Mouse (Mus musculus) cerebellum, postnatal 25 days (tissue): ENCODE data around the gene Musk.

ENCODE experiments used
- DNase-seq, 2 experiments: peaks; one replicate each; pipeline ENCODE4 v3.0.0; 2021; ENCODE audit warnings: mixed read lengths in 2 of 2

Musk gene

DNA sequence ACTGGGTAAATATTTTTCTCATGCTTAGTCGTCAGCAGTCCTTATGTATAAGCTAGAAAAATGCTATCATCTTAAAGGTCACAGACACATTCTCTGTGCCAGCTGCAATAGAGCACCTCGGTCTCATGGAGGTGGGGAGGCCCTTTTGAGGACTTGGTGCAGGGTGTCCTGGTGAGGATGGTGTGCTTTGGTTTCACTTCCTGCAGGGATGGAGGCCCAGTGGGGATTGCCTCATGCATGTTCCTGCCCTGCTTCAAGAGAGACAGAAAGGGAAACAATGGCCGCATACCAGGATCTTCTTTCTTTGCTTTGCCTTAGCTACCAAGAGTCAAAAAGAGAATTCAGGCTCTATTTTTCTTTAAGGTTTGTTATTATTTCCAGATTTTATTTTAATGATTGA lies 31.8 kb downstream of the Musk start:
- DNase-seq = no peak

DNA sequence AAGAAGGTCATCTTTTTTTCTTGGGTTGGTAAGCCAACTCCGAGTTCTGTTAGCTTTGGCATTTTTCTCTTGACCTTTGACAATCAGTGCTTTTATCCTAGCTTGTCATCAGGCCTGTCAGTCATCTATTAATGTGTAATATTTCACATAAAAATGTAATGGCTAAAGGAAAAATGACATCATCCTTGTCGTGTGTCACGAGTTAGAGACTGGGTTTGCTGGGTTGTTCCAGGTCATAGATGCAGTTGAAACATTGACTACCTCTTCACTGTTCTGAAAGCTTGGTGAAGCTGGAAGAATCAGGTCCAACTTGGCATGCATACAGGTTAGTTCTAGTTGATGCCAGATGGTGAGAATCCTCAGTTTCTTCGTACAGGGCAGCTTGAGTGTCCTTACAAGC lies 34.5 kb downstream of the Musk start:
- no peak for DNase-seq

DNA sequence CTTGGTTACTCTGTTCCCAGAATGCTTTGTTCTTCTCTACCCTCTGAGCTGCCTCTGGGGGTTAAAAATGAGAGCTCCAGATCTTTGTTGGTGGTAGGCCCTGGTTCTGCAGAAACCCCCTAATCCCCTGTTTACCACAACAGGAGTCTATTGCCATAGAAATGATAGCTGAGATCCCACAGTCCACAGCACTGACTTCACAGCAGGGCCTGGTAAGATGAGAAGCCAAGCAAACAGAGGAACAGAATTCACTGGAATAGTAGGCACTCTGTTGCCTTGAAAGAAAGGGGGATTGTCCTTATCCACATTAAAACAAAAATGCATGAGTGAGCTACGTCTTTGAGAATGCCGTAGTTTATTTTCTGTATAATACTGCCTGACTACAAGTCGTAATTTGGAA lies 41.0 kb downstream of the Musk start:
- DNase-seq = no peak

DNA sequence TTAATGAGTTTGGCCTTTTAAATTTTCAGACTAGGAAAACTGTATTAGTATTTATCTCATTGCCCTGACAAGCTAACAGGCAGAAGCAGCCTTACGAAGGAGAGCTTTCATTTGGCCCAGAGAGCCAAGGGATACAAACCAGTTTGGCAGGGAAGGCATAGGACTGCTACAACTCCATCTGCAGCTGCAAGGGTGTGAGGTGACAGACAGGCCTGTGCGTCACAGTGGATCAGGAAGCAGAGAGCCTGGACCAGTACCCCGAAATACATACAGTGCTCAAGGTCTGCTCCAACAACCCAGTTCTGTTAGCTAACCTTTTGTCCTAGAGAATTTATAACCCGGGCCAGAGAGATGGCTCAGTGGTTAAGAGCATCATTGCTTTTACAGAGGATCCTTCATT lies 42.5 kb downstream of the Musk start:
- DNase-seq = no peak

DNA sequence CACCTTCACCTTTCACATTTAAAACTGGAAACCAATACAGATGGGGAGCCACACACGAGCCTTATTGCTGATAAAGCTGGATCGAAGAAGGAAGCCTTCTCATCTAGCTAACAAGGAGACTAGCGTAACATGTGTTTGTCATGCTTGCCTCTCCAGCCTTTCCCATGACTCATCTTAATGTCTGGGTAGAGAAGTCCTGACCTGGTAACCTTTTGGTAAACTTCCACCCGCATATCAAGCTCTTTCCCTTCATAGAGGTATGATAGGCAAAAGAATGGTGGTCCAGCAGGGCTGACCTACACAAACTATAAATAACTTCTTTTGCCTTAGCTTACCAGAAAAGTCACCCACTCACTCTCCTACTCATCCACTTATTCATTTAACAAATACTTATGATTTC lies 44.3 kb downstream of the Musk start:
- DNase-seq = no peak

DNA sequence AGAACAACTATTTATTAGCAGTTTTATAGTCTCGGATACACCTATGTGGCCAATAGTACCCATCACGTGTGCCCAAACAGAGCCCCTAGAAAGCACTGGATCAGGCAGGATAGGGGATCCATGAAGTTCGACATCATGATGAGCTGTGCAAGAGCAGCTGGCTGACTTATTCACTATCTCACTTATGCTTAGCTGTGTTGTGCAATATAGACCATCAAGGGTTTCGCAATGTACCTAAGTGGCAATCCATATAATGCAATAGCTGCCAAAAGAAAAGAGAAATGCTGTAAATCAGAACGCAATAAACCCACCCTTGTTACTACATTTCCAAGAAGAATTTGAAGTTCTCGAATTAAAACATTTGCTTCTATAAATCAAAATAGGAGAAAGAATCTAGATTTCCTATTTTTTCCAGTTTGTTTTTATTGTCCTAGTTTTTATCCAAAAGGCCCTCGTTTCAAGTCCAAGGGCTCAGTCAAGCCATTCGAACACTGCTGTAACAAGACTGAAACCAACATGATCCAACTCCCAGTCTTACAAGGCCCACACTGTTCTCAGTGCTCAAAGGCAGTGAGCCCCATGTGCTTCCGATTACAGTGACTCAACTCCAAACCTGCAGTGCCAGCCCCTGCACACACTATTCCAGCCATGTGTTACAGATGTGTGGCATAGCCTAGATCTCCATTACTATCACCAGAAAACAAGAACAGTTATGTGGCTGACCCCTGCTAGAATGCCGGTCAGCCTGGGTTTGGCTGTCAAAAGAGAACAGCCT lies 45.3 kb downstream of the Musk start:
- no peak for DNase-seq

DNA sequence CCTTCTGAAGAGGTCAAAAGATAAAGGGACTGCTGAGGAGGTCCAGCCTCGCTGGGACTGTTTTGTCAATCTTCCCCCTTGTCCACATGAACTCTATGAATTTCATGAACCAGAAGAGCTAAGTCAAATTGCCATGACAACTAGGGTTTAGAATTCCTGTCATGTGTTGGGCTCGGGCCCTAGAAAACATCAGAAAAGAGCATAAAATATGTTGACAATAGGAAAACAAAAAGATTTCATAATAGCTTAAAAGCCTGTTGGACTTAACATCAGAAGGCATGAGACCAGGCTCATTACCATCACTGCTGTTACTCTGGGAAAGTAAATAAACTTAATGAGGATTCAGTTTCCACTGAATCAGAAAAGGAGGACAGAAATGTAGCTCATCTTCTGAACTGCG lies 46.6 kb downstream of the Musk start:
- DNase-seq = no peak

DNA sequence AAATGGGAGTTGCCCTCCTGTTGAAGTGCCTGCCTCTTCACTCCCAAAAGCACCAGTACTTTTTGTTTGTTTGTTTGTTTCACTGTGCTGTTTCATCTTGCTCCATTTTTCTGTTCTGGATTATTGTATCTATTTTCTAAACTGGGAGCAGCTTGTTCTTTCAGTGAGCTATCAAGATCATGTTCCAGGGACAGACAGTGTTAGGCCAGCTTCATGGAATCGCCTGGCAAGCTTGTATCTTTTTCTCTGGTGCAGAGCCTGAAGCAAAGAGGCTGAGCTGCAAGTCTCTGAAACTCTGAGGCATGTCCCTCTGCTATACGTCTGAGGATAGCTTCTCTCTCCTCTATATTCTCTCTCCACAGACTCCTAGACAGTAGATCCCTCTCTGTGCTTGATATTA lies 50.5 kb downstream of the Musk start:
- DNase-seq = no peak

DNA sequence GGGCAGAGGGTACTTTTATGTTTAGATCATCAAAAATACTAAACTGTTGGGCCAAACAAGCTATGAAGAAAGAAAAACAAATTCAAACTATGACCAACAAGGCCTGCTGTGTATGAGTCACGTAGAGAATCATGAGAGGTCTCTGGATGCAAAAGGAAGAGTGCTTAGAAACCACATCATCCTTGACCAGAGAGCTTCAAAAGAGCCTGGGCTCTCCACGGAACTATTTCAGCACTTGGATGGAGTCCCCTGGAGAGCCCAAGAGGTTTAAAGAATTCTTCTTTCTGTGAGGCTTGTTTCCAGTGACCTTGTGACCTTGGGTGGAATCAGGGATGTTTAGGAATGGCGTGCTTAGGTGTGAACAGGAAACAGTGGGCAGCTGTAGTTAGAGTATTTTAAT lies 53.5 kb downstream of the Musk start:
- no peak for DNase-seq

DNA sequence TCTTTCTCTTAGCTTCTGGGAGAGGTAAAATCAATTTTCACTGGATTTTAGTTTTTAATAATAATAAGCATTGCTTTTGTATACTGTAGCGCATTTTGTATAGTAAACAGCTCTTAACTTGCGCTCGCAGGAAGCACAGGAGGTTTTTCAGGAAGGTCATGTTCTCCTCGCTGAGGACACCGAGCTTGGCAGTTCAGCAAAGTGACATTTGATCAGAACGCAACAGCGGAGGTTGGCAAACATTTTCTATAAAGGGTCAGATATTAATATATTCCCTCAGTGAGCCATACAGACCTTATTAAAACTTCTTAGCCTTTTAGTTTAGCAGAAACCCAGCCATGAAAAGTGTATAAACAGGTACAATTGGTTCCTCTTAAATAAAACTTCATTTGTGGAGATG lies 64.4 kb downstream of the Musk start:
- no peak for DNase-seq

DNA sequence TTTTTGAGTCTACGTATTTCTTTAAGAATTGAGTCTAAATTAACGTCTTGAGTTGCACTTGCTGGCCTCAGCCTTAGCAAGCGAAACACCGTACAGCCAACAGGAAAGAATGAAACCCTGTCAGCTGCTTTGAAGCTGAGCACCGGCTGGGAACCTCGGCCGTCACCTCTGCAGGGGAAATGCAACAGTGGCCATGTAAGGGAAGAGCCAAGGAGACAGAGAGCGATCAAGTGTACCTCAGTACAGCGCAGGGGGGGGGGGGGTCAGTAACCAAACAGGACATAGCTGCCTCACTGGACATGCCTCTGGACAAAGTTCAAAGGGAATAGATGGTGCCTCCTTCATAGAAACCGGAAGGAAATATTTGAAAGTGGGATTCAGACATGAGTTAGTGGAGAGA lies 65.4 kb downstream of the Musk start:
- DNase-seq = no peak

DNA sequence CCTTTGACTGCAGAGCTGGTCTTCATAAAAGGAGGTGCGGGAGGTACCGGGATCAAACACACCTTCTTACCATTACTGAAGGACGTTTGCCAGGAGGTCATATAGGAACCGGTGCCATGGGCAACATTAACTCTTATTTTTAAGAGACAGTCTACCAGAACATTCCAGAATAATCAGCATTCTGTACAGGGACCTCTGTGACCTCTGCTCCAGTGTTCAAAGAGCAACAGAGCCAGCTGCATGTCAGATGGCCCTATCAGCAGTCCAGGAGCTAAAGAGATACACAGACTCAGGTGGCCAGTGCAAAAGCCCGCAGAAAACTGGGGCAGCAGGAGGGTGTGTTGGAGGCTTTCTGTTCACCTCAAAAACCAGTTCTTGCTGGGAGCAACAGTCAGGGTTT lies 65.8 kb downstream of the Musk start:
- no peak for DNase-seq

DNA sequence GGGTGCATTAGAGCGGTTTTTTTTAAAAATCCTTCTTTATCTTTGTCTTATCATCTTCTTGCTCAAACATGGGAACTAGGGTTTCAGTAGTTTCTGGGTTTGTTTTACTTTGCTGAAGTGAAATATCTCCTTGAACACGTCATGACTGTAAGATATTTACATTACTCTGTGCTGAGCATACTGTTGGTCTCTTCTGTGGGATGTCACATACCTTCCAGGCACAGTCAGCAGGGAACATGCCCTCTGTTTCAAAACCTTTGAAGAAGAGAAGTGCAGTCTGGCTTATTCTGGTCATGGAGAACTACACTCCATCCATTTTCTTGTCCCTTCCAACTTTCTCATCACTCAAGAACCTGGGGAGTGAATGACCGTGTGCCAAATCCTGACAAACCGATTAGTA lies 73.2 kb downstream of the Musk start:
- no peak for DNase-seq

DNA sequence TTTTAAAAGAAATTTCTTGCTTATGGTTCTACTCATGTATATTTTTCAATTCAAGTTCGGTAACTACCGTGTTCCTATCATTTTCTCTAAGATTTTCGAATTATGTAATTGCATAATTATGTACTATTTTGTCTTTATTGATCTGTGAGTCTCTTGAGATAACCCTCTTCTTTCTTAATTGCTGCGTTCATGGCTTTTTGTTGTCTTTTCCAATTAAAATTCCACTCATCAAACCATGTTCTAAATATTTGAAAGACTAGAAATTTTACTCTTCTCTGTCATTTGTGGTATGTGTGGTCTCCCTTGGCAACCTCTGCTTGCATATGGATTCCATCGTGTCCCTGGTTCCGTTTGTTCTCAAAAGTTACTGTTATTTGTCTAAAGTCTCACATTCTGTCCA lies 79.6 kb downstream of the Musk start:
- DNase-seq = no peak

DNA sequence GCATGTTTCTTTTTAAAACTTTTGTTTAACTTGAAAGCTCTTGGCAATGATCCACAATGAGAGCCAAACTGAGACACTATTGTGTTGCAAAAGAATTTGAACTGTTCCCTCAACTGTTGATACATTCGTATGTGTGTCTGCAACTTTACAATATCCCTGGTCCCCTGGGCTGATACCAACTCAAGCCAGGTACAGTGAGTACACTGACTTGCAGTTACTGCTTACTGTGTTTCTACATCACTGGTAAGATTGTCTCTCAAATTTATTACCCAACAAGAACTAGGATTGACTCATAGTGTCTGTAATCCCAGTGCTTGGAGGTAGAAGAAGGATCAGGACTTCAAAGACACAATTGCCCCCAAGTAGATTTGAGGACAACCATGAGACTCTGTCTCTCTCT lies 85.3 kb downstream of the Musk start:
- DNase-seq = no peak

DNA sequence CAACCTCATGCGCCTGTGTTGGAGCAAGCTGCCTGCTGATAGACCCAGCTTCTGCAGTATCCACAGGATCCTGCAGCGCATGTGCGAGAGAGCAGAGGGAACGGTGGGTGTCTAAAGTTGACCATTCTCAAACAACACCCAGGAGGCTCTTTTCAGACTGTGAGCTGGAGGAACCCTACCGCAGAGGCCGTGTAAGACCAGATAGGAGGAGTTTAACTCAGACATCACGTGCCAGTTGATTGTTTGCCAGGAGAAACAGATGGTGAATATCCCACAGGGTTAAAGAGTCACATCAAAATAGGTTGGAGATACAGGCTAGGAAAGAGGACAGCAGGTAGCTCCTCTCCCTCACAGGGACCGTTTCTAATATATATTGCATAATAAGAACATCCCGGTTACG lies 87.8 kb downstream of the Musk start:
- DNase-seq = peak; percentile 74 to 84

DNA sequence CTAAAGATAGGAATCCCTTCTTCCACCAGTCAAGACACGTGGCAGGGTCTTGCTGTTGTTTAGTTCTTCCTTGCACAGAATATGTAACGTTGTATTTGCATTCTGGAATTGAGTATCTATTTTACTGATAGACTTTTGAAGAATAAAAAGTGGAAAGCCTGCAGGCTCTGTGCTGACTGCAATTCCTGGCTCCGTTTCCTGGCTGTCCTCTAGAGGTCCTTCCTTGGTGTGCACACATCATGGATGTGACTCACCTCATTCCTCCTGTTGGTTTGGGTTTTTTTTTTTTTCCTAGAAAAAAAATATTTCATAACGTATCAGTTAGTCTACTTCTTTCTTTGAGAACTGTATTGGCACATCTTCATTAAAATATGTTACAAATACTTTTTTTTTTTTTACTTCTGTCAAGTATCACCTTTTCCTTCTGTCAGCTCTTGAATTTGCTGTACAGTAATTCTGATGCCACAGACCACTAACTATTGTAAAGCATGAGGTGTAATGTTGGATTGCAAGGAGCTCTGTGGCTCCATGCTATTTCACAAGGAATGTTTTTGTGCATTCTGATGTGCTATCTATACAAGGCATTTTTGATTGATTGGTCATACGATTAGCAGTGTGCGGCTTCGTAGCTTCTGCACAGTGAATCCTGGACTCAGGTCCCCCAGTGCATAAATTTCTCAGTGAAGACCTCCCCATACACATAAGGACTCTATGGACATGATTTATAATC lies 88.5 kb downstream of the Musk start:
- DNase-seq = peak; percentile 82 to 91

DNA sequence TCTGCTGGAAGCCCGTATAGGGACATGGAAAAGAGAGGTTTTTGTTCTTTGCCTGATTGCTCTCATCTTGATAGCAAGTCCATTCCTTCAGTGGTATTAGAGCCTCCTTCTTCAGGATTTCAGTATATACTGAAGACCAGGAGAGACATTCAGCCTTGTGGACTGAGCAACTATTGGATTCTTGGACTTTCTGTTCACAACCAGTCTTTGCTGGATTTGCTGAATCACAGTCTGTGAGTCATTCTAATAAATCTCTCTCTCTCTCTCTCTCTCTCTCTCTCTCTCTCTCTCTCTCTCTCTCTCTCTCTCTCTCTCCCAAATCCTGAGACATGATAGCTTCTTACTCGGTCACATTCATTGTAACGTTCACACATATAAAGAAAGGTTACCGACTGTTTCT lies 93.4 kb downstream of the Musk start:
- no peak for DNase-seq

DNA sequence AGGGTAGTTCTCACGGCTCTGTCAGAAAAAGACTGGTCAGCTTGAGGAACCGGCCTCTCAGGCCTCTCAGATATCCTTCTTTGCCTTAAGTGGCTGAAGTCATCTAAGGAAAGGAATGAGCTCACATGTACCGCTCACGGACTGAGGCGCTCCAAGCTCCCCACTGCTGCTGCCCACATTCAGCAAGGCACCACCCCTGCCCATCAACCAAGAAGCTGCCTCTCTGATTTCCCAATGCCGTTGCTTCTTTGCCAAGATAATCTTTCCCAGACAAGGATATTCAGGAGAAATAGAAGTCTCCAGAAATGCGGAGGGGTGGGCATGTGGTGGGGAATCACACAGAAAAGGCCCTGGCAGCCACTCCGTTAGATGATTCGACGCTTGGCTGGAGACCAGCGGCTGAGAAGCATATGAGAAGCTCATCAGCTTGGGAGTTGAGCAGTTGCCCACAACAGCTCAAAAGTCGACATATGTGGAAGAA lies 115.1 kb downstream of the Musk start:
- DNase-seq = peak; percentile 42 to 63

DNA sequence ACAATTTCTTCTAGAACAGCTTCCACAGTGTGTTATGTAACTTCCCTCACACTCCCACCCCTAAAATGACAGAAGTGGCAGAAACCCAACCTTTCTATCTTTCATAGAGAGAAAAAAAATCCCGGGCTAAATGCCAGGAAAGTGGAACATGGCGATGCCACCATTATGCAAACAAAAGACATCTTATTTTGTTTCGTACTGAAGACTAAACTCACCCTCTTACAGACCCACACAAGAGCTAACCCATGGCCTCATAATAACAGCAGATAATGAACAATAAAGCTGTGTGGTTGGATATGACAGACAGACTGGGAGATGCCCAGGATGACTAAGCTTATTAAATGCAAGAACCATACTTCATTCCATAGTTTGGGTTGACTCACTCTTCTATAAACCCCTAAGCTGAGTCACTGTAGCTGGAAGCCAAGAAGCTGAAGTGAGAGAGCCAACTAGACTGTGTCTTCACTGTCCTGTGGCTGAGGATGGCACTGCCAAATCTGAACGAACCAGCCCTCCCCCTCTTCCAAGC lies 116.3 kb downstream of the Musk start:
- peak in 1 of 2 experiments; percentile 27 for DNase-seq

DNA sequence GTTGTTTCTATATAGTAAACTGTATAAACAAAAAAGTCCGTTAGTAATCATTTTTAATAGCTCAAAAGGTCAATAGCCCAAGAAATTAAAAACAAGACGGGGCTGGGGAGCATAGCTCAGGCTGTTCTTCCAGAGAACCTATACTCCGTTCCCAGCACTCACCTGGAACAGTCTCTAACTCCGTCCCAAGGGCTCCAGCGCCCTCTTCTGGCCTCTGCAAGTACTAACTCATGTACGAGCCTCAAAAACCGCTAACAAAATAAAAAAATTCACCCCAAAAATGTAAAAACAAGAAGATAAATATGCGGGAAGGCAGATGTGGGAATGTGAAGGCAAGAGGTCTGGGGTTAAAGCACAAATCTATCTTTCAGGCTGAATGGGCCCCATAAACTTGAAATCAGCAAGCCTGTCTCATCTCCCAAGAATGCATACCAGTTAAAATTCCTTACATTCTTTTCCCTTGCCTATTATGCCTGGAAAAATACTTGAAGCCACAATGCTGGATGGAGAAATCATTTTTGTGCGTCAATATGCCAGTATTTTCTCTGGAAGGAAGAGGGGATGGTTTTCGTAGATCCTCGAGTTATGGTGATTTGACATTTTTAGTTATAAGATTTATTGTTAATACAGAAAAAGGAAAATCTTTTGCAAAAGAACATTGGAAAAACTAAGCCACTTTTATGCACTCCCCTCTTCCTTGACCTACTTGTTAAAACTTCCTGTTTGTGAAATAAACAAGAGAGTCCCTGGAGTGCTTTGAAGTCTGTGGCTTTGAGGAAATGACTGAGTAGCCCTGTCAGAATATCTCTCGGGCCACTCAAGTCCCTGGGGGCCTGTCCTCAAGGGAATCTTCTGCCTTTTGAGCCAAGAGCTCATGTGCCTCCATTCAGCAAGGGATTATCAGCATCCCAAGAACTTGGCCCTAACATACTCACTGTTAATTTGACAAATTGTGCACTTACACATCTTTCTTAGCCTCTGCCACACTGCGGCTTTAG lies 127.7 kb downstream of the Musk start:
- no peak for DNase-seq

DNA sequence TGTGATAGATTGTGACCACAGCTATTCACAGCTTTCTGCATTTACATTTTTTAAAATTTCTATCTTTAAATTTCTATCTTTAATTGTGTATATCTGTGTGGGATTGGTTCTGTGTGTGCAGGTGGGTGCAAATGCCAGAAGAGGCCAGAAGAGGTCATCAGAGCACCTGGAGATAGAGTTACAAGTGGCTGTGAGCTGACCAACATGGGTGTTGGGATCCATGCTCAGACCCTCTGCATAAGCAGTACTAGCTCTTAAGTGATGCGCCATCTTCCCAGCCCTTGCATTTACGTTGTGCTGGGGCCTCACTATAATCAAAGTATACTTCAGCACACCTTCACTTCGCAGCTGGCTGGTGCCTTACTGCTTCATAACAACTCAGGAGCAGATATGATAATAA lies 129.8 kb downstream of the Musk start:
- DNase-seq = no peak

DNA sequence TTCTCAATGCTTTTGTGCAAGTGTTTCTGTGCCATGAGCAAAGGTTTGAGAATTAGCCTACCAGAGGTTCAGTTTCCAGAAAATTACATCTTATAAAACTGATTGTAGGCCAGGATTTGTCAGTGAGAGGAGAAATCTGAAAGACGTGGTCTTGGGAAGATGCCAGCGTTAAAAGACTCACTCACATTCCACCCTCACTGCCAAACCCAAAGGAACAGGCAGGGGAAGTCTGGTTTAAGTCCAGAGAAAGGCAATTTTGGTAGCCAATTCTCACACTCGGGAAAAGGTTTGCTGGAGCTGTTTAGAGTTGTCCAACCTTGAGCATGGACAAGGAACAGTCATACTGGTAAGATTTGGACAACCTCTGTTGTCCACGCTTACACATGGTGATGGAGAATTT lies 131.6 kb downstream of the Musk start:
- DNase-seq = no peak
